Mouse (Mus musculus): ENCODE measurements around the gene Coro1c. TPM values are rescaled to one million over a fixed set of nuclear protein-coding genes. Genes with fewer than 3 reads are reported as not detected.

Coro1c gene
- polyA plus RNA-seq, 1 experiment from 2014 or later, result 182 TPM

GRCm38 (mm10) chr5:113899543-113899942 is 9.0 kb downstream of the Coro1c start:
- no peak for ATAC-seq (ENCODE audit: low FRiP score, low read depth)
- Histone ChIP-seq H3K4me2 (no peak overlapping the region), H3K4me3 (no peak overlapping the region), H3K9me3 (no peaks in the 10 kb centered on the region), H3K36me3 (no peaks in the 10 kb centered on the region), H3K27ac (replicated peaks) (no peak overlapping the region), H3K27me3 (no peaks in the 10 kb centered on the region), H3K9ac (no peak overlapping the region), H3K4me1 (replicated peaks) (peaks cover 52% of the 10 kb centered on the region)
- WGBS, result 84% methylated on average over 12 of the region's 12 CpGs

- no peak overlapping the region for H3K4me3 ChIP-seq
- H3K27me3 ChIP-seq, result no peaks in the 10 kb centered on the region
- no peaks in the 10 kb centered on the region for H3K9me3 ChIP-seq
- H3K36me3 ChIP-seq, result no peaks in the 10 kb centered on the region
- H3K4me1 ChIP-seq (replicated peaks), result peaks cover 46% of the 10 kb centered on the region
- no peak overlapping the region for H3K4me2 ChIP-seq
- ATAC-seq (ENCODE audit: low FRiP score, low read depth), result no peak
- H3K9ac ChIP-seq, result no peak overlapping the region
- H3K27ac ChIP-seq (replicated peaks), result no peak overlapping the region
- WGBS, result 77% methylated on average over 7 of the region's 7 CpGs
Measured at GRCm38 (mm10) chr5:113892005-113892404, 16.6 kb downstream of the Coro1c start.

GRCm38 (mm10) chr5:113890874-113891273 is 17.7 kb downstream of the Coro1c start:
- Histone ChIP-seq H3K27ac (replicated peaks) (no peak overlapping the region), H3K36me3 (no peaks in the 10 kb centered on the region), H3K4me2 (no peak overlapping the region), H3K4me3 (no peak overlapping the region), H3K27me3 (no peaks in the 10 kb centered on the region), H3K9me3 (no peaks in the 10 kb centered on the region), H3K4me1 (replicated peaks) (peaks cover 46% of the 10 kb centered on the region), H3K9ac (no peak overlapping the region)
- no peak for ATAC-seq (ENCODE audit: low FRiP score, low read depth)
- 83% methylated on average over 18 of the region's 18 CpGs for WGBS

GRCm38 (mm10) chr5:113889912-113890311 is 18.6 kb downstream of the Coro1c start:
- no peaks in the 10 kb centered on the region for H3K27me3 ChIP-seq
- H3K36me3 ChIP-seq, result no peaks in the 10 kb centered on the region
- 45% methylated on average over 4 of the region's 4 CpGs for WGBS
- H3K4me3 ChIP-seq, result no peak overlapping the region
- H3K4me2 ChIP-seq, result 0 out of 2 replicates have a peak overlapping the region, but pooled peaks have one; percentile 30
- H3K9me3 ChIP-seq, result no peaks in the 10 kb centered on the region
- peaks cover 53% of the 10 kb centered on the region for H3K4me1 ChIP-seq (replicated peaks)
- H3K9ac ChIP-seq, result no peak overlapping the region
- H3K27ac ChIP-seq (replicated peaks), result no peak overlapping the region; the same call in none of the 2 replicates
- ATAC-seq (ENCODE audit: low FRiP score, low read depth), result no peak

GRCm38 (mm10) chr5:113889181-113889906 is 19.2 kb downstream of the Coro1c start:
- Histone ChIP-seq H3K27ac (replicated peaks) (peak overlapping the region; percentile 57), H3K36me3 (no peaks in the 10 kb centered on the region), H3K4me3 (no peak overlapping the region), H3K9me3 (no peaks in the 10 kb centered on the region), H3K4me1 (replicated peaks) (peaks cover 58% of the 10 kb centered on the region), H3K4me2 (peak overlapping the region; percentile 30), H3K9ac (no peak overlapping the region), H3K27me3 (no peaks in the 10 kb centered on the region)
- 0 out of 2 replicates have a peak, but pooled peaks have one; percentile 39 for ATAC-seq (ENCODE audit: low FRiP score, low read depth)
- 16% methylated on average over 19 of the region's 19 CpGs for WGBS

GRCm38 (mm10) chr5:113888186-113888795 is 20.3 kb downstream of the Coro1c start:
- no peaks in the 10 kb centered on the region for H3K27me3 ChIP-seq
- peaks cover 68% of the 10 kb centered on the region for H3K4me1 ChIP-seq (replicated peaks)
- no peak for ATAC-seq (ENCODE audit: low FRiP score, low read depth)
- H3K9me3 ChIP-seq, result no peaks in the 10 kb centered on the region
- H3K27ac ChIP-seq (replicated peaks), result peak overlapping the region; percentile 57
- 0 out of 2 replicates have a peak overlapping the region, but pooled peaks have one; percentile 30 for H3K4me2 ChIP-seq
- H3K4me3 ChIP-seq, result no peak overlapping the region
- 86% methylated on average over 5 of the region's 5 CpGs for WGBS
- H3K9ac ChIP-seq, result no peak overlapping the region
- no peaks in the 10 kb centered on the region for H3K36me3 ChIP-seq

GRCm38 (mm10) chr5:113887132-113887531 is 21.4 kb downstream of the Coro1c start:
- peaks cover 79% of the 10 kb centered on the region for H3K4me1 ChIP-seq (replicated peaks)
- no peaks in the 10 kb centered on the region for H3K9me3 ChIP-seq
- no peak overlapping the region for H3K27ac ChIP-seq (replicated peaks)
- H3K4me3 ChIP-seq, result no peak overlapping the region
- H3K4me2 ChIP-seq, result no peak overlapping the region
- no peaks in the 10 kb centered on the region for H3K27me3 ChIP-seq
- no peak for ATAC-seq (ENCODE audit: low FRiP score, low read depth)
- H3K36me3 ChIP-seq, result no peaks in the 10 kb centered on the region
- WGBS, result 44% methylated on average over 11 of the region's 11 CpGs
- no peak overlapping the region for H3K9ac ChIP-seq

GRCm38 (mm10) chr5:113885623-113886022 is 22.9 kb downstream of the Coro1c start:
- no peak overlapping the region for H3K9ac ChIP-seq
- no peak overlapping the region for H3K27ac ChIP-seq (replicated peaks)
- no peak overlapping the region for H3K4me2 ChIP-seq
- ATAC-seq (ENCODE audit: low FRiP score, low read depth), result no peak
- no peaks in the 10 kb centered on the region for H3K9me3 ChIP-seq
- peaks cover 73% of the 10 kb centered on the region for H3K4me1 ChIP-seq (replicated peaks)
- peaks cover 7% of the 10 kb centered on the region for H3K36me3 ChIP-seq
- H3K4me3 ChIP-seq, result no peak overlapping the region
- no peaks in the 10 kb centered on the region for H3K27me3 ChIP-seq
- WGBS, result 31% methylated on average over 8 of the region's 8 CpGs

GRCm38 (mm10) chr5:113884750-113885149 is 23.8 kb downstream of the Coro1c start:
- Histone ChIP-seq H3K36me3 (peaks cover 7% of the 10 kb centered on the region), H3K9me3 (no peaks in the 10 kb centered on the region), H3K4me2 (no peak overlapping the region), H3K27ac (replicated peaks) (no peak overlapping the region), H3K9ac (no peak overlapping the region), H3K4me3 (no peak overlapping the region), H3K27me3 (no peaks in the 10 kb centered on the region), H3K4me1 (replicated peaks) (peaks cover 65% of the 10 kb centered on the region)
- 57% methylated on average over 7 of the region's 7 CpGs for WGBS
- ATAC-seq (ENCODE audit: low FRiP score, low read depth), result no peak

- H3K4me3 ChIP-seq, result no peak overlapping the region
- peak; percentile 21; the same call in 1 of the 2 replicates for ATAC-seq (ENCODE audit: low FRiP score, low read depth)
- peaks cover 7% of the 10 kb centered on the region for H3K36me3 ChIP-seq
- H3K9me3 ChIP-seq, result no peaks in the 10 kb centered on the region
- no peaks in the 10 kb centered on the region for H3K27me3 ChIP-seq
- peaks cover 51% of the 10 kb centered on the region for H3K4me1 ChIP-seq (replicated peaks)
- WGBS, result 27% methylated on average over 3 of the region's 3 CpGs
- no peak overlapping the region for H3K4me2 ChIP-seq
- peak overlapping the region; percentile 84 for H3K27ac ChIP-seq (replicated peaks)
- no peak overlapping the region for H3K9ac ChIP-seq
Measured at GRCm38 (mm10) chr5:113883384-113883771, 25.2 kb downstream of the Coro1c start.

- Histone ChIP-seq H3K4me3 (no peak overlapping the region), H3K27ac (replicated peaks) (peak overlapping the region; percentile 84), H3K9ac (0 out of 2 replicates have a peak overlapping the region, but pooled peaks have one; percentile 27), H3K27me3 (no peaks in the 10 kb centered on the region), H3K9me3 (no peaks in the 10 kb centered on the region), H3K36me3 (peaks cover 7% of the 10 kb centered on the region), H3K4me2 (peak overlapping the region; percentile 19; the same call in 1 of the 2 replicates), H3K4me1 (replicated peaks) (peaks cover 49% of the 10 kb centered on the region)
- peak; percentile 40; the same call in 1 of the 2 replicates for ATAC-seq (ENCODE audit: low FRiP score, low read depth)
- WGBS, result 31% methylated on average over 15 of the region's 15 CpGs
Measured at GRCm38 (mm10) chr5:113882566-113883383, 25.8 kb downstream of the Coro1c start.

GRCm38 (mm10) chr5:113881136-113881535 is 27.4 kb downstream of the Coro1c start:
- no peak overlapping the region for H3K9ac ChIP-seq
- H3K9me3 ChIP-seq, result no peaks in the 10 kb centered on the region
- ATAC-seq (ENCODE audit: low FRiP score, low read depth), result no peak
- H3K4me1 ChIP-seq (replicated peaks), result peaks cover 45% of the 10 kb centered on the region
- 94% methylated on average over 14 of the region's 14 CpGs for WGBS
- no peak overlapping the region for H3K27ac ChIP-seq (replicated peaks)
- no peak overlapping the region for H3K4me2 ChIP-seq
- peaks cover 7% of the 10 kb centered on the region for H3K36me3 ChIP-seq
- no peak overlapping the region for H3K4me3 ChIP-seq
- no peaks in the 10 kb centered on the region for H3K27me3 ChIP-seq
